Mouse (Mus musculus) gastrocnemius, postnatal 36 days (tissue): ENCODE measurements at regions not wholly inside any gene's neighbourhood (a gene's known extent, or its start where the extent isn't known, plus 50 kb on each side); places are given as distances from the start of the nearest gene placed in this dataset.
A peak's percentile ranks its signal among the peaks of the same experiment; 100 is the strongest.

Experiments used
- DNase-seq, 2 experiments: peaks; one replicate each; pipeline ENCODE4 v3.0.0; 2022
- intact Hi-C: fragments of 180-260 bp; cut with DNase I; formaldehyde crosslinking; loops from one replicate; pipeline ENCODE4 v1.15.1; 2025

DNA sequence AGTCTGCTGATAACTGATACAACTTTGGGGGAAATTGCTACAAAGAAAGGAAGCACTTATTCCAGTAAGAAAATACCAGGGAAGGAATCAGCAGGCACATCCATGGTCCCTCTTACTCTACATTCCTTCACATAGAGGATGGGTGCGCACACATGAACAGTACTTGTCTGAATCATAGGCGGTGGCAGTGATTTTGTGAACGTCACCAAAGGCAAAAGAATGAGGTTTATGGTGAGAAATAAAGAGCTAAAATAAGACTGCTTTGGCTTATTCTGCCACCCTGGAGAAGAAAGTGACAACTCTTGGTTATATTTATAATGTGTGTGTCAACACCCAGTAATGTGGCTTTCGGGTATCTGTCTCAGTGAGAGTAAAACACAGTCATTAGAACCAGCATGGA lies 59.9 kb upstream of the Ccdc80 start:
- intact Hi-C loops = no loop called here
- no peak for DNase-seq

DNA sequence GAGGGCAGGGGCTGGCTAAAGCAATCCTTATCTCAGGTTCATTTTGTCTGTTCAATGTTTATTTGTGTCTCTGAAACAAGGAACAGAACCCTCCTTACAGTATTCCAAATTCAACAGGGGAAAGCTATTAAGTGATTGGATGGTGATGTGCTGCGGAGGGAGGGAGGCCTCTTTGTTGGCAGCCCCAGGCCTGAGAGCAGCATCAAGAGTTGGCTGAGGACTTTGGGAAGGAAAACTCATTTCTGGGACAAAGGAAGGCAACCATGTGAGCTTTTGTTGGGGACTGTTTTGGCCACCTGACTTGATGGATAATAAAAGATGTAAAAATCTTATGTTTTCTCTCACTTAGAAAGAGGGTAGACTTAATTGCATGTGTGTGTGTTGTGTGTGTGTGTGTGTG lies 58.8 kb upstream of the Ccdc80 start:
- peak in 1 of 2 experiments; percentile 39 for DNase-seq
- intact Hi-C loops = no loop called here

DNA sequence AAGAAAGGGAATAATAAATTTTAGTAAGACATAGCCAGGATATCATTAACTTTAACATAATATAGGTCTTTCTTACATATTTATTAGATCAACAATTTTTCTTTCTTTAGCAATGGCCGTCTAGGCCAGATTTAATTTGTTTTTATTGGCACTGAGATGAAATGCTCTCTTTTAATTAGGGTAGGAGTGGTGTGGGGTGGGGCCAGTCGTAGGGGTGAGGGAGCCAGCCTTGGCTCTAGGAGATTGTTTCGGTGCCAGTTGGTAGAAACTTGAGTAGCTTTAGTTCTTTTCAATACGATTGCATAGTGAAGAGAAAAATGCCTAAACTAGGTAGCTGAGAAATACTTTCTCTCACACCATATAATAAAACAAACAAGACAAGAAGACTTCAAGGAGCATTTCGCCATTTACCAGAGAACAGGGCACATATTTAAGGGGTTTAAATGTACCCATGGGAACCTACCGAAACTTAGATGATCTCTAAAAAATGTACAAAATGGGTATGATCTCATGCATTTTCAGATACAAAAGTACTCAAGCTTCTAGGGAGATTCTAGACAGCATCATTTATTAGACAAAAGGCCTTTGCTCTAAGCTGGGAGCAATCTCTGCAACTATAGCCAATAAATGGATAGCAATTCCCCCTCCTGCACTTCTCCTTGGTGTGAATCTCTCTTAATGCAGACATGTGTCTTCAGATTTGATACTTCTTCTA lies 56.2 kb upstream of the Ccdc80 start:
- intact Hi-C loops = no loop called here
- peak; percentile 18 to 29 for DNase-seq

DNA sequence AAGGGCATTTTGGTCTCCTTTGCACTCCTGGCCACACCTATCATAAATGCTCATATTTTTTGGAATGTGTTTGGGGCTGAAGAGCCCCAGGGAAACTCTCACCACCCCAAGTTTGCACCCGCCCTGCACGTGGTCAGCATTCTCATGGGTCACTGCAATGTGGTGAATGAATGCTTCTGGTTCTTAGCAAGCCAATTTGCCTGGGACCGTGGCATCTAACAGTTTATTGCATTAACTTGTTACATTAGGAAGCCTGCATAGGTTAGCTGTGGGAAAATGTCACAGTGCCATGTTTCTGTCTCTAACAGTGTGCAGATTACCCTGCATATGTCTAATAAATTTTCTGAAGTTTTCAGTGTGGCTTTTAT lies 55.7 kb upstream of the Ccdc80 start:
- peak in 1 of 2 experiments; percentile 13 for DNase-seq
- intact Hi-C loops = no loop called here

DNA sequence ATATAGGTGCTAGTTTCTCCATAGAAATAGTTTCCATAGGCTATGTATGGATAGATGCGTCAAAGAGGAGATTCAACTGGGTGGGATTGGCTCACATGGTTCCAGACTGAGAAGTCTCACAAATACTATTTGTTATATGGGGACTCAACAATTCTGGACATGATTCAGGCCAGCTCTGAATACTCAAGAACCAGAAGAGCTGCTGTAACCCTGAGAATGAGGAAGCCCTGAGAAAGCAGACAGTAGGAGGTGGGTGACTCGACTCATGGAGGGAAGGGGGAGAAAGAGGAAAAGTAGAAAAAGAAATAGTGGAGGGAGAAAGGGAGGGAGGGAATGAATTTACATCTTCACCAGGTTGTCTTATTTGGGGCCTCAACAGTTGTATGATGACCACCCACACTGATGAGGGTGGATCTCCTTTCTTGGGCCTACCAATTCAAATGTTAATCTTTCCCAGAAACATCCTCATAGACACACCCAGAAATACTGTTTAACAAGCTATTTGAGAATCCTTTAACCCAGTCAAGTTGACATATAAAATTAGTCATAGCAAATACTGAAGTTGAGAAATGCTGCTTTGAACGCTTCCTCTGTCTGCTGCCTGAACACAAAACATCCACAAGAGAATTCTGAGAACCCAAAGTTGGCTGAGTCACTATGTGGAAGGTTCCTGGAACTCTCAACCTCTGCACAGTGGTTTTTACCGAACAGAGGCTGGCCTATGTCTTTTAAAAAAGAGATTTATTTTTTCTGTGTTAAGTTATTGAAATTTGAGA lies 54.8 kb upstream of the Ccdc80 start:
- no peak for DNase-seq
- intact Hi-C loops = no loop called here
